Mouse (Mus musculus): ENCODE measurements around the gene Pik3ip1. TPM values are rescaled to one million over a fixed set of nuclear protein-coding genes. Genes with fewer than 3 reads are reported as not detected.
A peak's percentile ranks its signal among the peaks of the same experiment; 100 is the strongest.

Pik3ip1 gene
- polyA plus RNA-seq, 1 experiment: 0.71 TPM

DNA sequence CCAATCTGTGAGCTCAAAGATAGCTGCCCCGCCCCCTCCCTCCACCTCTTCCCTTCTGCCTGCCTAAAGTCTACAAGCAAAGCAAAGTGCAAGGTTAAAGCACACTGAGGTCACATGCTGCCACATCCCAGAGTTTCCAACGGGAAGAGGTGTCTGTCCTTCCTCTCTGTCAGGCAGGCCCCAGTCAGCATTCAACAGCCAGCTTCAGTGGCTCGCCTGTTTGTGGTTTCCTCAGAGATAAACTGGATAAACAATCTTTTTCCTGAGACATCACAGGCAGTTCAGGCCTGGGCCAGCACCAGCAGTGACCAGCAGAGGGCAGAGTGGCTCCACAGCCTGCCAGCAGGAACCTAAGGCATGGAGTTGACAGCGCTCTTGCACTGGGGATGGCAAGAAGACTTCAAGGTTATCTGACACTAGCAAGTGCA lies 56.8 kb downstream of the Pik3ip1 start:
- no peaks in the 10 kb centered on the region for H3K27me3 ChIP-seq (ENCODE audit: control insufficient read depth, insufficient read depth, insufficient read length)
- H3K4me3 ChIP-seq (ENCODE audit: insufficient read depth, poor library complexity, severe bottlenecking): no peak overlapping the region
- H3K79me2 ChIP-seq (ENCODE audit: control insufficient read depth, insufficient read depth): no peaks in the 10 kb centered on the region
- H3K79me3 ChIP-seq (ENCODE audit: low read depth): no peaks in the 10 kb centered on the region
- no peak overlapping the region for H3ac ChIP-seq (ENCODE audit: control insufficient read depth, insufficient read length, low read depth)
- TF ChIP-seq CTCF (IDR thresholded peaks at IDR 0.05; ENCODE audit: control insufficient read depth, insufficient read depth, insufficient read length) (peak; percentile 94), MYOD1 (IDR thresholded peaks at IDR 0.05; ENCODE audit: control insufficient read depth, insufficient read length, low read depth) (no peak)
- peaks cover 27% of the 10 kb centered on the region for H3K36me3 ChIP-seq (ENCODE audit: control insufficient read depth, insufficient read depth)

DNA sequence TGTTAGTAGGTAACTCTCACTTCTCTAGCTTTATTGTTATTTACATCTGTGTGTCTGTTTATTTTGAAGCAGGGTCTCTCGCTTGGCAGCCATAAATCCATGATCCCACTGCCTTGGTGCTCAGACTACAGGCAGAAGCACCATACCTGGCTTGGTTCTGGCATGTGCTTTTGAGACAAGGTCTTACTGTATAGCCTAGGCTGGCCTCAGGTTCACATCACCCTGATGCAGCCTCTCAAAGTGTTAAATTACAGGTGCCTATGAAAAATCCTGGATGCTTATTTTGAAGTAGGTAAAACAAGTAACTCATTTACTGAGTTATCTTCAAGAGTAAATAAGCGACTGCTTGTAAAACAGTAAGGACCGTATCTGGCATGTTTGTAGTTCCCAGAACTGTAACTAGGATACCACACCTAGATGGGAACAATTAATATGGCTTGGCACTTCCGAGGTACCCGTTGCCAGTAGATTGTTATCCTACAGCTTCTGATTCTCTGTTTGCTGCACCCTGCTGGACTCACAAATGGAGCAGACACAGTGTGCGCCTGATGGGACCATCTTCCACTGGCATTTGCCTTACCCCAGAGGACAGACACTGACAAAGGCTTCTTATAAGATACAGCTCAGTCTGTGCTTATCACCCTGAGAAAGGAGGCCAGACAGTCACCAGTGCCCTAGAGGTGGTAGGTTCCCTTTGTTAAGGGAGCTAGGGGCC lies 57.4 kb downstream of the Pik3ip1 start:
- Histone ChIP-seq H3K79me2 (ENCODE audit: control insufficient read depth, insufficient read depth) (no peaks in the 10 kb centered on the region), H3K27me3 (ENCODE audit: control insufficient read depth, insufficient read depth, insufficient read length) (no peaks in the 10 kb centered on the region), H3K79me3 (ENCODE audit: low read depth) (no peaks in the 10 kb centered on the region), H3K4me3 (ENCODE audit: insufficient read depth, poor library complexity, severe bottlenecking) (no peak overlapping the region), H3K36me3 (ENCODE audit: control insufficient read depth, insufficient read depth) (peaks cover 22% of the 10 kb centered on the region), H3ac (ENCODE audit: control insufficient read depth, insufficient read length, low read depth) (no peak overlapping the region)
- no peak for TF ChIP-seq FOSL1 (IDR thresholded peaks at IDR 0.05; ENCODE audit: insufficient read depth, low read length, poor library complexity, severe bottlenecking)
- no peak for TF ChIP-seq MAX (IDR thresholded peaks at IDR 0.05)
- TF ChIP-seq MYOD1 (IDR thresholded peaks at IDR 0.05; ENCODE audit: control insufficient read depth, insufficient read length, low read depth): no peak
- no peak for TF ChIP-seq MYOG (IDR thresholded peaks at IDR 0.05; ENCODE audit: control insufficient read depth, extremely low read depth, insufficient read length)
- no peak for TF ChIP-seq CEBPB (IDR thresholded peaks at IDR 0.05; ENCODE audit: low read depth)
- no peak for TF ChIP-seq USF1 (IDR thresholded peaks at IDR 0.05; ENCODE audit: low read depth)
- TF ChIP-seq CTCF (IDR thresholded peaks at IDR 0.05; ENCODE audit: control insufficient read depth, insufficient read depth, insufficient read length): no peak

DNA sequence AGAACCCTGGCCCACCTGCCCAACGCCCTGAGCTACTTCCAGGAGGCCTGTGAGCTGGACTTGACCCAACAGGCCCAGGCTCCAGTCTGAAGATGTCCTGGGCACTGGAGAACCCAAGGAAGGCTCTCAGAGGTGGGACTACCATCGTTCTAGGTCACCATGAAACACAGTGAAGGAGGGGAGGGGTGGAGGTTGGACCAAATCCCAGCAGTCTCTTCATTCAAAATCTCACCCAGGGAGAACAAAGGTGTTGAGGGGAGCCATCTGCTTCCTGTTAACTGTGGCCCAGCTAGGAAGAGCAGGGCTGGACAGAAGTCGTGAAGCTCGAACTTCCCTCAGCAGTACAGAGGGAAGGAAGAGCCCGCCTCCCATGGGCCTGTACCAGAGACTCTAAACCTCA lies 59.8 kb downstream of the Pik3ip1 start:
- H3K36me3 ChIP-seq (ENCODE audit: control insufficient read depth, insufficient read depth): peaks cover 17% of the 10 kb centered on the region
- no peaks in the 10 kb centered on the region for H3K79me3 ChIP-seq (ENCODE audit: low read depth)
- H3K79me2 ChIP-seq (ENCODE audit: control insufficient read depth, insufficient read depth): peaks cover 5% of the 10 kb centered on the region
- no peak overlapping the region for H3ac ChIP-seq (ENCODE audit: control insufficient read depth, insufficient read length, low read depth)
- TF ChIP-seq USF1 (IDR thresholded peaks at IDR 0.05; ENCODE audit: low read depth): no peak
- no peak for TF ChIP-seq MYOG (IDR thresholded peaks at IDR 0.05; ENCODE audit: control insufficient read depth, extremely low read depth, insufficient read length)
- no peak for TF ChIP-seq MYOD1 (IDR thresholded peaks at IDR 0.05; ENCODE audit: control insufficient read depth, insufficient read length, low read depth)
- no peak for TF ChIP-seq CEBPB (IDR thresholded peaks at IDR 0.05; ENCODE audit: low read depth)
- TF ChIP-seq FOSL1 (IDR thresholded peaks at IDR 0.05; ENCODE audit: insufficient read depth, low read length, poor library complexity, severe bottlenecking): no peak
- TF ChIP-seq CTCF (IDR thresholded peaks at IDR 0.05; ENCODE audit: control insufficient read depth, insufficient read depth, insufficient read length): no peak
- no peak for TF ChIP-seq MAX (IDR thresholded peaks at IDR 0.05)
- H3K27me3 ChIP-seq (ENCODE audit: control insufficient read depth, insufficient read depth, insufficient read length): no peaks in the 10 kb centered on the region
- no peak overlapping the region for H3K4me3 ChIP-seq (ENCODE audit: insufficient read depth, poor library complexity, severe bottlenecking)

DNA sequence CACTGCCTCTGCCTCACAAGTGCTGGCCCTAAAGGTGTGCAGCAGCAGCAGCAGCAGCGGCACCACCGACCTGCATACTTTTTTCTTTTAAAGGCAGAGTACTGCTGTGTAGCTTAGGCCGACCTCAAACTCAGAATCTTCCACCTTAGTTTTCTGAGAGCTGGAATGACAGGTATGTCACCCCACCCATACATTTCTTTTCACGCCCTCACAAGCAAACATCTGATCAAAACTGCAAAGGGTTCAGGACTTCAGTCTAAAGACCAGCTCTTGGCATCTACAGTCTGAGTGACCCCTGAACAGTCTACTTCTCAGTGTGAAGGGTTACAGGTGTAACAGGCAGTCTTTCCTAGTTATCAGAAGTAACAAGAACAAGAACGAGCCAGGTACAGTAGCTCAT lies 60.6 kb downstream of the Pik3ip1 start:
- Histone ChIP-seq H3K79me3 (ENCODE audit: low read depth) (no peaks in the 10 kb centered on the region), H3K4me3 (ENCODE audit: insufficient read depth, poor library complexity, severe bottlenecking) (no peak overlapping the region), H3K36me3 (ENCODE audit: control insufficient read depth, insufficient read depth) (peaks cover 20% of the 10 kb centered on the region), H3ac (ENCODE audit: control insufficient read depth, insufficient read length, low read depth) (no peak overlapping the region), H3K27me3 (ENCODE audit: control insufficient read depth, insufficient read depth, insufficient read length) (no peaks in the 10 kb centered on the region), H3K79me2 (ENCODE audit: control insufficient read depth, insufficient read depth) (peaks cover 5% of the 10 kb centered on the region)
- TF ChIP-seq CEBPB (IDR thresholded peaks at IDR 0.05; ENCODE audit: low read depth) (no peak), FOSL1 (IDR thresholded peaks at IDR 0.05; ENCODE audit: insufficient read depth, low read length, poor library complexity, severe bottlenecking) (no peak), MYOD1 (IDR thresholded peaks at IDR 0.05; ENCODE audit: control insufficient read depth, insufficient read length, low read depth) (no peak), MAX (IDR thresholded peaks at IDR 0.05) (no peak), CTCF (IDR thresholded peaks at IDR 0.05; ENCODE audit: control insufficient read depth, insufficient read depth, insufficient read length) (no peak), USF1 (IDR thresholded peaks at IDR 0.05; ENCODE audit: low read depth) (no peak), MYOG (IDR thresholded peaks at IDR 0.05; ENCODE audit: control insufficient read depth, extremely low read depth, insufficient read length) (no peak)

DNA sequence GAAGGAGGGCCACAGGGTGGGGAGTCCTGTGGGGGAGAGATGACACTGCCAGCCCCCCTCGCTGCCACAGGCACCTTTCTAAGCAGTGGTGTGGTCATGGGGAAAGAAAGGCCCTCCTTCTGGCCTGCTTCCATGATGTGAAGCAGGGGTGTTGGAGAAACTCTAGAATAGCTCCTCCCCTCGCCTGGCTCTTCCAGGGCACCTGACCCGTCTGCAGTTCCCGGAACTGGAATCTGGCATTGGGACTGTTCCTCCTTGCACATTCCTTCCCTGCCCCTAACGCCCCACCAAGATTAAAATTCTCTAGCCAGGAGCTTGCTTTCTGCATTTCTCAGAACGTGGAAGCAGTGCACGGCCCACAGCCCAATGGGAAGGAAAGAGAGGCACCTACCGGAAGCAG lies 62.3 kb downstream of the Pik3ip1 start:
- Histone ChIP-seq H3ac (ENCODE audit: control insufficient read depth, insufficient read length, low read depth) (no peak overlapping the region), H3K27me3 (ENCODE audit: control insufficient read depth, insufficient read depth, insufficient read length) (no peaks in the 10 kb centered on the region), H3K79me2 (ENCODE audit: control insufficient read depth, insufficient read depth) (peaks cover 10% of the 10 kb centered on the region), H3K79me3 (ENCODE audit: low read depth) (peaks cover 1% of the 10 kb centered on the region), H3K36me3 (ENCODE audit: control insufficient read depth, insufficient read depth) (peaks cover 29% of the 10 kb centered on the region), H3K4me3 (ENCODE audit: insufficient read depth, poor library complexity, severe bottlenecking) (no peak overlapping the region)
- TF ChIP-seq MYOD1 (IDR thresholded peaks at IDR 0.05; ENCODE audit: control insufficient read depth, insufficient read length, low read depth): no peak
- no peak for TF ChIP-seq CTCF (IDR thresholded peaks at IDR 0.05; ENCODE audit: control insufficient read depth, insufficient read depth, insufficient read length)
- TF ChIP-seq FOSL1 (IDR thresholded peaks at IDR 0.05; ENCODE audit: insufficient read depth, low read length, poor library complexity, severe bottlenecking): no peak
- no peak for TF ChIP-seq MYOG (IDR thresholded peaks at IDR 0.05; ENCODE audit: control insufficient read depth, extremely low read depth, insufficient read length)
- TF ChIP-seq CEBPB (IDR thresholded peaks at IDR 0.05; ENCODE audit: low read depth): no peak
- TF ChIP-seq USF1 (IDR thresholded peaks at IDR 0.05; ENCODE audit: low read depth): no peak
- no peak for TF ChIP-seq MAX (IDR thresholded peaks at IDR 0.05)

Other genes starting within 250 kb of the Pik3ip1 start
- gene Sfi1, start 136.9 kb upstream of the Pik3ip1 start, polyA plus RNA-seq (2012; fragmentation: generic; extraction: Trizol): 3.4 TPM
- gene Eif4enif1, start 128.0 kb upstream of the Pik3ip1 start, polyA plus RNA-seq (2012; fragmentation: generic; extraction: Trizol): 28.9 TPM
- gene Drg1, start 64.0 kb upstream of the Pik3ip1 start, polyA plus RNA-seq (2012; fragmentation: generic; extraction: Trizol): 136 TPM
- 29.6 TPM for gene Patz1, start 41.5 kb upstream of the Pik3ip1 start, polyA plus RNA-seq (2012; fragmentation: generic; extraction: Trizol)
- 21.6 TPM for gene Limk2, start 78.8 kb downstream of the Pik3ip1 start, polyA plus RNA-seq (2012; fragmentation: generic; extraction: Trizol)
- gene Rnf185, start 122.0 kb downstream of the Pik3ip1 start, polyA plus RNA-seq (2012; fragmentation: generic; extraction: Trizol): 18.9 TPM
- gene Pla2g3, start 157.9 kb downstream of the Pik3ip1 start, polyA plus RNA-seq (2012; fragmentation: generic; extraction: Trizol): 0.21 TPM
- 0.09 TPM for gene Inpp5j, start 174.4 kb downstream of the Pik3ip1 start, polyA plus RNA-seq (2012; fragmentation: generic; extraction: Trizol)
- 77.0 TPM for gene Selenom, start 184.3 kb downstream of the Pik3ip1 start, polyA plus RNA-seq (2012; fragmentation: generic; extraction: Trizol)
- 45.9 TPM for gene Smtn, start 210.2 kb downstream of the Pik3ip1 start, polyA plus RNA-seq (2012; fragmentation: generic; extraction: Trizol)

Data from C2C12 (cell line).